Mouse (Mus musculus): ENCODE results near the gene Gm20431.

GRCm38 (mm10) chr2:167606745-167607123, 54.6 kb downstream of the Gm20431 start:
- TF ChIP-seq CTCF (IDR thresholded peaks at IDR 0.05; ENCODE audit: borderline replicate concordance, insufficient read depth, low read depth, low read length) (no peak), POLR2A (IDR thresholded peaks at IDR 0.05; ENCODE audit: borderline replicate concordance, insufficient read depth, low read length) (no peak)

Data from cerebellum, adult 2 months (tissue).